Mouse (Mus musculus): ENCODE measurements around the gene Copb2.
A peak's percentile ranks its signal among the peaks of the same experiment; 100 is the strongest.

Copb2 gene

GRCm38 (mm10) chr9:98563137-98564126, at the start of gene Copb2:
Gene Copb2, plus strand, starts transcription at chr9:98563721.
- peak; percentile 99 to 100 for DNase-seq

GRCm38 (mm10) chr9:98523872-98524271, 39.6 kb upstream of the Copb2 start:
- no peak for DNase-seq

GRCm38 (mm10) chr9:98524786-98525542, 38.6 kb upstream of the Copb2 start:
- peak; percentile 26 to 50 for DNase-seq

- no peak for DNase-seq
Observed at GRCm38 (mm10) chr9:98525543-98525924, 38.0 kb upstream of the Copb2 start.

DNA sequence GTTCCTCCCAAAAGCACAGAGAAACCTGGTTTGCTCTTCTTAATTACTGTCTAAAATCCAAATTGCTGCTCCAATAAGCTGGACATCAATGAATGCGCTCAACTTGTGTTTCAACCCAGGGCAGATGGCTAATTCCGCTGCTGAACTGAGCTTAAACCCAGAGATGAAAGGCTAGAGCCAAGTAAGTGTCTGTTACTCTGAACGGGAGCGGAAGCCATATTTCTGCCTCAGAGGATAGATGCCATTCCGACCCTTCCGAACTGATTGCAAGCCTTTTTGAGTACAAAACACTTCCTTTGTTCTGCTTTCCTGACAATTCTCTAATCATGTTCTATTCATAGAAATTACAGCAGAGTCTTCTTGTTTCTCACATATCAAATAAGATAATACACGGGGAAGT, 36.3 kb upstream of the Copb2 start:
- no peak for DNase-seq

DNA sequence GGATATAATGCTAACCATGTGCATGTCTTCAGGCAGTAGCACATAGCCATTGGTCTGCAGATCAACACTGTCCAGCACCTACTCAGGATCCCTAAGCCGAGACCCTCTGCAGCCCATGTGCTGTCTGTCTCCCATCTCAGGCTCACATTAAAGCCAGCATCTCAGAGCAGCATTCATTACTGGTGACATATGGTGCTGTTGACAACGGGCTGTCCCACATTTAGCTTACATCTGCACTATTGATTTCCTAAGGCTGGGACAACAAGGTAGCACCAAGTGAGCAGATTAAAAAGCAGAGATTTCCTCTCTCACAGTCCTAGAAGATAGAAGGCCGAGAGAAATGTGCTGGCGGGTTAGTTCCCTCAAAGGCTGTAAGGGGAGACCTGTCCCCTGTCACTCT, 33.7 kb upstream of the Copb2 start:
- no peak for DNase-seq

DNA sequence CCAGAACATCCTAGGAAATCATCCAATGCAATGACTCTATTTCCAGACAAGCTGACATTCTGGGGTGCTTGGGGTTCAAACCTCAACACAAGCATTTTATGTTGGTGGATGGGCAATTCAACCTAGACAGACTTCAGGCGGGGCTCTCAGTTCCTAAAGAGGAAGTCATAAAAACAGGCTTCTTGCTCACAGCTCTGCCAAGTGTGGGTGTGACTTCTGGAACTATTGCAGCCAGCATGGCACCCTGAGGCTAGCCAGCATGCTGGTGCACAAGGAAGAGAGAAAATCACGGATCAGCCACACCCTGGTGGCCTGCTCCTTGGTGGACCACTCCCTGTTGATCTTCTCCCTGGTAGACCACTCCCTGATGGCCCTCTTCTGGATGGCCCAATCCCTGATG, 32.5 kb upstream of the Copb2 start:
- DNase-seq, result no peak

DNA sequence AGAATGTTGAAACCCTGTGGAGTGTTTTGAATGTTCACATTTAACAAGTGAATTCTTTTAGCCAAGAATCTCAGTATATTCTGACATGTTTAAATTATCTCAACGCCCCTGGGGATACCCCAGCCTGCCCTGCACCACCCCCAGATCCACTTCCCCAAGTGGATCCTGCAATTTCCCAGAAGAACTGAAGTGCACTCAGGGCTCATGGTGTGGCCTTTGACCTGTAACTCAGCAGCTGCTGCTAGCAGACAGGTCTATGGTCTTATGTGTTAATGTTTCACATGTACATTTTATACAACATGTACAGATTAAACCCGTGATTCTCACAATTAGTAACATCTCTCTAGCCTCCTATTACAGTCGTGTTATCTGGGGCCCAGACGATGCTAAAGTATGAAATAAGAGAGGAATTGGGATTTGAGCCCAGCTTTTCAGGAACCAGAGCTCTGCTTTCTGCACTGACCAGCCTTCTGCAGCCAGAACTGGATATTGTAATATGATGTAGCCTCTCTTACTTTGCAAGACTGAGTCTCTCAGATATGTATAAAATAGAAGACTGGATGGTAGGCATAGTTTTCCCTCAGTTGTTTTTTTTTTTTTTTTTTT, 28.7 kb upstream of the Copb2 start:
- no peak for DNase-seq

- DNase-seq, result no peak
Observed at GRCm38 (mm10) chr9:98535763-98536162, 27.8 kb upstream of the Copb2 start.

DNA sequence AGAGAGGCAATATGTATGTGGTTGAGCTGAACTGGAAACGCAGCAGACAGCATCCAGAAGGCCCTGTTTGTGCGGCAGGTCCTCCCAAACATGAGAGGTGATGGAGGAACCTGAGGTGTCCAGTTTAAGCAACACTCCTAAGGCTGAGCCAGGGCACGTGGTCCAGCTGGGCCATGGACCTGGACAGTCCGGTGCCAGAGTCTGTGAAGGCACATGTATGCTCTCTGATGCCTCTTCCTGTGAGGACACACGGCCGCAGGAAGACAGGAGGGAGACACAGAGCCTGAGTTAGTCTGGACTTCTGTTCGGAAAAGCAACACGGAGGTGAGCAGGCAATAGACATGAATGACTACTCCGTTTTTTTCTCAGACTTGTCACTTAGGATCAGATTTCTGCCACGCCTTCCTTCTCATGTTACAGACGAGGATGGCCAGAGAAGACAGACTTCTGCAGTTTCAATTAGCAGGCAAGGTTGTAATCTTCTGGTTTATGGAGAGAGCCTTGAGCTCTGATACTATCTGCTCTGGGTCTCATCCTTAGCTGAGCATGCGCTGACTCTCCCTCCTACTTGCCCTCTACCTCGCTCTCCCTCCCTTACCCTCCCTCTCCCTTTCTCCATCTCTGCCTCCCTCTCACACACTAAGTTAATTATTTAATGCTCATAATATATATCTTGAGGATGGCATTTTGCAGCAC, 25.4 kb upstream of the Copb2 start:
- no peak for DNase-seq

DNA sequence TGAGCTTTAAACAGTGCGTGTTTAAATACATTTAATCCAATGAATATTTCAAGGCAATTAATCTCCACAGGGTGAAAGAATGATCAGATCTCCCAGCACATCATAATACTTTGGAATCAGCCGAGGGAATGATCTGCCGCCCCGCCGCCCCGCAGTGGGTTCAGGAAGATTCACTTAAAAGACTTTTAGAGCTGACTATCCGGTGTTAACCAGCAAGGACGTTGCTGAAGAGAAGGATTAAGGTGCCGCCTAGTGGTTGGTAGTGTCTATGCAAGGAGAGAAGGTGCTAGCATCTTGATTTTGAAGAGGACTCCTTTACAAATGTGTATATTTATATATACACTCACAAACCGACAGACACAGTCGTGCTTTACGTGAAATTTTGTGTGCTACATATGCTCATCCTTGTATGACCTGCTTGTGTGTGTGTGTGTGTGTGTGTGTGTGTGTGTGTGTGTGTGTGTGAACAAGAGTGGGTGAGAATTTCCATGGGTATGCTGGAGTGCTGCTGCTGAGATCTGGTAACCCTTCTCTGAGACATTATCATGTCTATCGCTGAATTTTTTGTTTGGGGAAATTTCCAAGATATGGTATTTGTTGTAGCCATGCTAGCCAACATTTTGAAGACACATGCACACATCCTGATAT, 24.7 kb upstream of the Copb2 start:
- DNase-seq, result peak; percentile 25 to 71

DNA sequence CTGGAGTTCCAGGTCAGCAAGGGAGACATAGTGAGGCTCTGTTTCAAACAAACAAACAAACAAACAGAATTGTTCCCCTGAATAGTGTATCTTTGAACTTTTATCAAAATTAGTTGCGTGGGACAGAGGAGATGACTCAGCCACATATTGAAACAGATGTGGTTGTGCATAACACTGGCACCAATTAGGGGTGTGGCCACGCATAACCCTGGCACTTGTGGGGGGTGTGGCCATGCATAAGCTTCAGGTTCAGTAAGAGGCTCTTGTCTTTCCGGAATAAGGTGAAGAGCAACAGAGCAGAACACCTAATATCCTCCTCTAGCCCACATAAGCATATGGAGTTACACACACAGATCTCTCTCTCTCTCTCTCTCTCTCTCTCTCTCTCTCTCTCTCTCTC, 19.5 kb upstream of the Copb2 start:
- DNase-seq, result no peak

DNA sequence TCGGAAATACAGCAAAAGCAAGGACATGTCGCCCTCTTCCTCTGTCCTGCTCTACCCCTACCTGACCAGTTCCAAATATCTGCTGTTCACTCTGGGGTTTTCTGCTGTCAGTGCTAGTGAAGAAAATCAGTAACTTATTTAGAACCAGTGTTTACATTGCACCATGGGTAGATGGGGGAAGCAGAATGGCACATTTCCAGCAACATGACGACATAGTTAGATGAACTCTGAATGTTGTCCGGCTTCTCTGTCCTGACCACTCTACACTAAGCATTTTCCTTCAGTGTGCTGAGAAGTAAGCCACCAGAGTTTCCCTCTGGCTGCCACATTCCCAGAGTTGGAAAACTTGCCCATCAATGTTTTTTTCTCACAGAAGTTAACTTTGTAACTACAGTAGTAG, 20.3 kb downstream of the Copb2 start:
- no peak for DNase-seq

GRCm38 (mm10) chr9:98600094-98600493, 36.6 kb downstream of the Copb2 start:
- no peak for DNase-seq

GRCm38 (mm10) chr9:98601156-98601836, 37.8 kb downstream of the Copb2 start, which contains the start of gene Mrps22:
Gene Mrps22, minus strand, starts transcription at chr9:98601660.
- peak; percentile 83 to 84 for DNase-seq

- no peak for DNase-seq
Observed at GRCm38 (mm10) chr9:98601837-98602359, 38.4 kb downstream of the Copb2 start.

DNA sequence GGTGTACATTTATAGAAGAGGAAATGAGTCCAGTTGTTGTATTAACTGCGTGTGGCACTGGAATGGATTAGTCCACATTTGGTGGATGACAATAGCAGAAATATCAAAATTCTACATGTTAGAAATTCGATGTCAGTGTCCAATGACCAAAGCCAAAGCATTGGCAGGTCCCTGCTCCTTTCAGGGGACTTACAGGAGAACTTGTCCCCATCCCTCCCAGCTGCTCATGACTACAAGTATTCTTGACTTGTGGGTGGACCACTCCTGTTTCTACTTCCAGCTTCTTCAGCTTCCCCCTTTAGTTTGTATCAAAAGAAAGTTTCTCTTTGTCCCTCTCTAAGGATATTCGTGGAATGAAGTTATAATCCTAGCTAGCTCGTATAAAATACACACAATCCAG, 41.4 kb downstream of the Copb2 start:
- DNase-seq, result no peak

GRCm38 (mm10) chr9:98628480-98628879, 65.0 kb downstream of the Copb2 start:
- peak in 1 of 2 experiments; percentile 4 for DNase-seq

- no peak for DNase-seq
Observed at GRCm38 (mm10) chr9:98633287-98634162, 70.0 kb downstream of the Copb2 start.

All from lung, postnatal 4 days (tissue).